Comparison of ENCODE assay signal across 9 mouse cellular contexts in genomic region chr4:155481381-155482124, GRCm38 (mm10). TPM values are rescaled to one million over a fixed set of nuclear protein-coding genes. Genes with fewer than 3 reads are reported as not detected.
DNase-seq lines count a peak whose midpoint lies in the region; ATAC-seq and TF ChIP-seq lines count a peak whose summit lies in the region.
"Had no signal": no experiment of that assay in that cellular context is flagged by ENCODE, and none has a peak within 500 bp of the region (broad histone marks: within the 10 kb centered on the region; RNA-seq: fewer than 3 reads in every experiment).

No protein-coding gene starts in this region.

- H3K4me3 ChIP-seq in lung, postnatal 0 days (ENCODE audit: low read depth, low read length) = peak overlapping the region; percentile 24; the same call in 1 of the 2 replicates

- H3K27me3 ChIP-seq in lung, postnatal 0 days (replicated peaks; ENCODE audit: insufficient read depth, low read length) = no peaks in the 10 kb centered on the region

- peak; percentile 96 for TF ChIP-seq CTCF in lung, postnatal 0 days (IDR thresholded peaks at IDR 0.05)

- peak; percentile 49 for DNase-seq in MEL-GATA-1-ER (ENCODE audit: extremely low read depth, low read depth)
- DNase-seq in cerebellum, adult 8-10 months = peak; percentile 81
- peak; percentile 74 for DNase-seq in forelimb bud, embryonic 11.5 days (ENCODE audit: low read depth, low spot score)
- peak; percentile 68 for DNase-seq in layer of hippocampus, adult 9-11 months
- DNase-seq in lung, postnatal 0 days (ENCODE audit: low spot score) = peak; percentile 91
- DNase-seq in ovary, postnatal 10 days (ENCODE audit: low spot score) = peak; percentile 65
- DNase-seq in thymus, postnatal 0 days (ENCODE audit: low spot score) = peak; percentile 87

- 0 out of 2 replicates have a peak overlapping the region, but pooled peaks have one; percentile 16 for H3K9ac ChIP-seq in lung, postnatal 0 days (replicated peaks; ENCODE audit: low read depth)

- no peaks in the 10 kb centered on the region for H3K36me3 ChIP-seq in lung, postnatal 0 days (ENCODE audit: insufficient read depth, low read length)

- peaks cover 8% of the 10 kb centered on the region; the same call in 1 of the 2 replicates for H3K4me1 ChIP-seq in lung, postnatal 0 days (ENCODE audit: insufficient read depth, low read depth, low read length)

- WGBS in lung, postnatal 0 days = 11% methylated on average over 28 of the region's 28 CpGs

- no peaks in the 10 kb centered on the region for H3K9me3 ChIP-seq in lung, postnatal 0 days (ENCODE audit: low read length)

- H3K27ac ChIP-seq in lung, postnatal 0 days (ENCODE audit: low read length) = peak overlapping the region; percentile 68
- H3K27ac ChIP-seq: macrophage had no signal

- ATAC-seq in hematopoietic stem cell, adult 5-6 weeks (replicated peaks in 1 of 2; ENCODE audit: insufficient read depth in 1 of 2, low FRiP score in 2 of 2, low TSS enrichment in 1 of 2, low read depth in 1 of 2, poor library complexity in 2 of 2, severe bottlenecking in 2 of 2) = peak; percentile 77 to 93
- peak; percentile 90 for ATAC-seq in lung, postnatal 0 days

- peak overlapping the region; percentile 59 for H3K4me2 ChIP-seq in lung, postnatal 0 days (replicated peaks; ENCODE audit: low read depth, low read length)

- peak; percentile 51; the same call in 1 of the 2 replicates for TF ChIP-seq EP300 in lung, postnatal 0 days (IDR thresholded peaks at IDR 0.05)

RNA-seq across cellular contexts. Expression of gene Gnb1, which starts 9.6 kb away (rescaled TPM):
- total RNA-seq in hematopoietic stem cell, adult 5-6 weeks (2017) = 139 and 236 TPM in 2 replicates
- polyA plus RNA-seq in lung, postnatal 0 days (2015; fragmentation: Nextera tagmentation; extraction: Ambion mirVana) = 445 and 452 TPM in 2 replicates
- 288 and 312 TPM in 2 replicates for polyA plus RNA-seq in thymus, postnatal 0 days (2015; fragmentation: Nextera tagmentation; extraction: Ambion mirVana)

RNA-seq across cellular contexts. Expression of gene Tmem52, which starts 12.6 kb away (rescaled TPM):
- not detected in 2 replicates for total RNA-seq in hematopoietic stem cell, adult 5-6 weeks (2017)
- polyA plus RNA-seq in lung, postnatal 0 days (2015; fragmentation: Nextera tagmentation; extraction: Ambion mirVana) = 1.6 and 2.1 TPM in 2 replicates
- 0.79 TPM in 1 of 2 replicates, not detected in the other for polyA plus RNA-seq in thymus, postnatal 0 days (2015; fragmentation: Nextera tagmentation; extraction: Ambion mirVana)
- polyA plus RNA-seq: macrophage had no signal

Comparison
In these comparisons a context has a peak if more than half of its experiments do, and no peak if none do; other contexts are left out.
1. Peak in every context shown above with its lines: DNase-seq, ATAC-seq, H3K4me3 ChIP-seq and H3K27ac ChIP-seq.